Mouse (Mus musculus) heart, adult 2 months (tissue): ENCODE results near the gene BC005537. TPM values are rescaled to one million over a fixed set of nuclear protein-coding genes. Genes with fewer than 3 reads are reported as not detected.
"Not testable (repeated sequence)": the region's sequence is repeated elsewhere in the genome, so short reads cannot be mapped to it uniquely, and the experiment has no call there.

Experiments used
- DNase-seq, 2 experiments: peaks; one replicate each; pipeline ENCODE4 v3.0.0; 2021
- H3K27ac ChIP-seq: fragments of 200-600 bp; 2 replicates; pipeline ENCODE4 v1.8.1; 2022
- H3K27me3 ChIP-seq: fragments of 200-500 bp; 2 replicates; pipeline ENCODE4 v1.6.1; 2012; ENCODE audit warnings: mild to moderate bottlenecking, low read length, inconsistent platforms, mixed read lengths; ENCODE audit not compliant: control insufficient read depth, insufficient read depth
- H3K36me3 ChIP-seq: fragments of 200-500 bp; 2 replicates; pipeline ENCODE4 v1.6.1; 2012; ENCODE audit warnings: low read length, inconsistent platforms; ENCODE audit not compliant: control insufficient read depth, insufficient read depth
- H3K4me1 ChIP-seq: fragments of 200-500 bp; 2 replicates; pipeline ENCODE4 v1.6.1; 2011; ENCODE audit warnings: low read length; ENCODE audit not compliant: control insufficient read depth, insufficient read depth
- H3K4me3 ChIP-seq: fragments of 200-600 bp; 2 replicates; pipeline ENCODE4 v1.8.1; 2022
- H3K79me2 ChIP-seq: fragments of 200-500 bp; replicated peaks from 2 replicates; pipeline ENCODE4 v1.6.1; 2012; ENCODE audit warnings: mild to moderate bottlenecking, inconsistent platforms, low read length, moderate library complexity, mixed read lengths; ENCODE audit not compliant: control insufficient read depth, insufficient read depth
- H3K9ac ChIP-seq: fragments of 200-500 bp; 2 replicates; pipeline ENCODE4 v1.6.1; 2012; ENCODE audit warnings: low read depth, mild to moderate bottlenecking, control low read depth, inconsistent platforms, low read length, mixed read lengths
- CTCF ChIP-seq: fragments of 200-600 bp; IDR thresholded peaks from 2 replicates; pipeline ENCODE4 v1.8.1; 2022; ENCODE audit warnings: antibody characterized with exemption, mild to moderate bottlenecking, moderate library complexity
- EP300 ChIP-seq: fragments of 200-500 bp; IDR thresholded peaks from 2 replicates; pipeline ENCODE4 v1.6.1; 2011; ENCODE audit warnings: low read depth, low read length, control low read depth; ENCODE audit not compliant: insufficient read depth
- POLR2A ChIP-seq: fragments of 200-500 bp; IDR thresholded peaks from 2 replicates; pipeline ENCODE4 v1.6.1; 2011; ENCODE audit warnings: mild to moderate bottlenecking, low read depth, low read length, control low read depth; ENCODE audit not compliant: insufficient read depth
- WGBS: fragments of 180-500 bp; shearing (Covaris S2); methylation state at CpG from one replicate; pipeline ENCODE4 v1.1.7; 2018; 5-methylcytosine and 5-hydroxymethylcytosine counted together
- intact Hi-C: fragments of 180-260 bp; cut with DNase I; formaldehyde crosslinking; loops from one replicate; pipeline ENCODE4 v1.15.1; 2025
- polyA plus RNA-seq: library from polyadenylated mRNA; depleted of rRNA; stranded (reverse); fragments of >200 nt; gene quantifications from 2 replicates; pipeline ENCODE4 v1.2.3, GENCODE M21; 2012
- total RNA-seq, 2 experiments: library from RNA; stranded (reverse); gene quantifications; 2 replicates each; pipeline ENCODE4 v1.2.3; 2021

BC005537 gene
- total and polyA plus RNA-seq, 3 experiments, result 30.7 to 126 (median 111) TPM

DNA sequence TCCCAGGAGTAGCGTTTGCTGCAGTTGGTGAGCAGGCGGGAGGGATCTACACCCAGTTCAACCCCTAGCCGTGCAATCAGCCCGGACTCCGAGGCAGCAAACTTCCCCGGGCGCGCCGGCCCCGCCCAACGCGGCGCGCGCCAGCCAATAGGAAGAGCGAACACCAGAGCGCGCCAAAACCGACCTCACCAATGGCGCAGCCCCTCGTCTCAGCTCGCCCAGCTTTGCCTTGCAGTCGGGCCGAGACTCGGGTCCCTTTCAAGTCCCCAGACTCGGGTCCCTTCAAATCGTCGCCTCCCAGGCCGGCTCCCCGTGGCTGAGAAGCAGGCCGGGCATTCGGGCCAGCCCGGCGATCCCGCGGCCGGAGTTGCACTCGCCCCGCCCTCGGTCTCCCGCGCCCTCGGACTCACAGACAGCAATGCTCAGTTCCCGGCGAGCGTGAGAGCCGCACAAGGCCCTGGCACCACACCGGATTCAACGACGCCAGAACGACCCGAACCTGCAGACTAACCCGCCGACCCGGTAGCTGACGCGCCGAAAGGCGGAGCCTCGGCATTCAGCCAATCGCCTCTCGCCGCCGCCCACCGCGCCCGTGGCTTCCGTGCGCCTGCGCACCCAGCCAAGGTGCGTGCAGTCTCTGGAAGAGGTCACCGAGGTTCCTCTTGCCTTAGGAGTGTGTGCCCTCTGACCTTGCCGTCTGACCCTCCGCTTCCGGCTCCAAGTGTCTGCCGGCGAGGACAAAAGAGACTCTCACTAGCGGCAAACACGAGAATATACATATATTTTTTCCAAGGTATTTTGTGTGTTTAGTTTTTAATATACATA, 39.8 kb upstream of the BC005537 start, which contains the start of gene Gmnn:
Gmnn (minus strand) TSS at position 521 of the 825 bp plus-strand sequence.
- WGBS, result under 1% methylated on average over 79 of the region's 79 CpGs
- intact Hi-C loops, result loop anchor here (1.0 to 2.0 kb wide), 2 partner anchors 39 to 69 kb away; partner anchors contain the start of genes Acot13 and Tdp2

DNA sequence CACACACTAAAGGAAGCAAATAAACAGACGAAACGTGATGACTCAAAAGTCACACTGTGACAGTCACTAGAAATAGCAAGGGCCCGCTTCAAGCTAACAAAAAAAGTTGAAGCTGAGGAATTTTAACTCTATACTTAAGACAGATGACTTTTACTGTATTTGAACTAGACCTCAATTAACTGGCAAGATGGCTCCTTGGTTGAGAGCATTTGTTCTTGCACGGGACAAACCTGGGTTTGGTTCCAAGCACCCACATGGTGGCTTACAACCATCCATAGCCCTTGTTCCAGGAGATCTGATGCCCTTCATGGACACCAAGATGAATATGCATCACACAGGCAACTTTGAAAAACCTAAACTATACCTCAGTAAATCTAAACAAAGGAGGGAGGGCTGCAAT, 39.2 kb upstream of the BC005537 start:
- TF ChIP-seq CTCF (no peak), POLR2A (no peak), EP300 (no peak)
- intact Hi-C loops, result no loop called here

More for the DNA sequence above, 39.8 kb upstream of the BC005537 start, which contains the start of gene Gmnn:
- no peaks in the 10 kb centered on the region for H3K36me3 ChIP-seq
- peak; percentile 92 to 93 for DNase-seq
- H3K27me3 ChIP-seq, result no peaks in the 10 kb centered on the region
- H3K4me3 ChIP-seq, result peak within 1 kb of the TSS; percentile 95
- no peaks in the 10 kb centered on the region for H3K79me2 ChIP-seq
- peaks cover 1% of the 10 kb centered on the region; the same call in 1 of the 2 replicates for H3K4me1 ChIP-seq
- TF ChIP-seq EP300 (no peak), POLR2A (peak; percentile 85)
- peak within 1 kb of the TSS; percentile 75 for H3K27ac ChIP-seq
- H3K9ac ChIP-seq, result peak within 1 kb of the TSS; percentile 70

DNA sequence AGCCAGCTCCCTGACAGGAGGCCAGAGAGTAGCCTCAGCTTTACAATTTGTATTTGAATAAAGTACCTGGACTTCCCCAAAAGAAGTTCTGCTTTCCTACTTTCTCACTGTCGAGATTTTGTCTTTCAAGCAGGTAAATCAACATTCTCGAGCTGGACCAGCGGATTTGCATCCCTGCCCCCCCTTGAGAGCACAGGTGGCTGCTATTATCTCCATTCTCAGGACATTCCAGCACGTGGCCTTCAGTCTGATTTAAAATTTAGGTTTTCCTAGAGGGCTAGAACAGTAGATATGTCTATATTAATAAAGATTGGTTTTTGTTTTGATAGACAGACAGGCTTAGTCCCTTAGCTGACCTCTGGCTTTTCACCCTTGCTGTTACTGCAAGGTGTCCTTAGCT, 33.6 kb upstream of the BC005537 start:
- H3K9ac ChIP-seq, DNase-seq, intact Hi-C loops, H3K79me2 ChIP-seq, H3K4me3 ChIP-seq, H3K27ac ChIP-seq, H3K27me3 ChIP-seq, H3K36me3 ChIP-seq, H3K4me1 ChIP-seq: not testable (repeated sequence)
- WGBS, result 70% methylated on average over 4 of the region's 4 CpGs

More for the DNA sequence above, 39.2 kb upstream of the BC005537 start:
- WGBS, result 20% methylated on average over 4 of the region's 4 CpGs
- no peaks in the 10 kb centered on the region for H3K36me3 ChIP-seq
- no peaks in the 10 kb centered on the region for H3K27me3 ChIP-seq
- peak overlapping the region; percentile 95 for H3K4me3 ChIP-seq
- no peaks in the 10 kb centered on the region for H3K79me2 ChIP-seq
- H3K27ac ChIP-seq, result peak overlapping the region; percentile 75
- peaks cover 1% of the 10 kb centered on the region; the same call in 1 of the 2 replicates for H3K4me1 ChIP-seq
- DNase-seq, result no peak
- H3K9ac ChIP-seq, result peak overlapping the region; percentile 55; the same call in 1 of the 2 replicates

DNA sequence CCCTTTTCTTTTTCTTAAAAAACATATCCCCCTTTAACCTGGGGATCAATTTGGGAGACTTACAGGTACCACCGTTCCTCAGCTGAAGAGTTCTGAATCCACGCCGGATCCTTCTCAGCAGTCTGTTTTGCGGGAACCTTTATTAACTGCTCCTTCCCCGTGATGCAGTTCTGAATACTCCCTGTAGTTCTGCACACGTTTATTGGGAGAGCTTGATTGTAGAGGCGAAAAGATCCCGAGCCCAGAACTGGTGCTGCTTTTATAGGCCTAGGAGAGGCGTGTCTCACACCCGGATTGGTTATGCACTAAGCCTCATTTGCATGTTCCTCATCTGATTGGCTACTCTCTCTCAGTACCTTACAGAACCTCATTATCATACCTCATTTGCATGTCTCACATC, 30.0 kb upstream of the BC005537 start:
- intact Hi-C loops, DNase-seq: not testable (repeated sequence)
- WGBS, result 94% methylated on average over 10 of the region's 10 CpGs

DNA sequence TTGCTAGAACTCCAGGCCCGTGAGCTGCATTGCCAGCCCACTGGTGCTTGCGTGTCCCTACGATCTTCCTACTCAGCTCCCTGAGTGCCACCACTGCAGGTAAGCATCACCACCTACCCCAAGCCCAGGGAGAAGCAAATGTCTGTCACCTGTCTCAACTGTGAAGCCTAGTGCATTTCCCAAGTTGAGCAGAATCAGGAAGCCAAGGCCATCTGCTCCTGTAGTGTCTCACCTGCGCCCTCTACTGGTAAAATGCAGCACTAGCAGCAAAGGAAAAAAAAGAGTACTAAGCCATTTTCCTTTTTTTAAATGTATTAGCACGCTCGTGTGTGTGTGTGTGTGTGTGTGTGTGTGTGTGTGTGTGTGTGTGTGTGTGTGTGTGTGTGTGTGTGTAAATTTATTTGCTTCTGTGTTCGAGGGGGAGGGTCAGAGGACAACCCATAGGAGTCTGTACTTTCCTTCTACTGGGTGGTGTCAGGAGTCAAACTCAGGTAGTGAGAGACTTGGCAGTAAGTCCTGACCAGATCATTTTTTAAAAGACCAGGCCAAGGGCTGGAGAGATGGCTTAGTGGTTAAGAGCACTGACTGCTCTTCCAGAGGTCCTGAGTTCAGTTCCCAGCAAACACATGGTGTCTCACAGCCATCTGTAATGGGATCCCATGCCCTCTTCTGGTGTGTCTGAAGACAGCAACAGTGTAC, 25.2 kb upstream of the BC005537 start:
- Histone ChIP-seq H3K27me3 (no peaks in the 10 kb centered on the region), H3K9ac (no peak overlapping the region), H3K27ac (no peak overlapping the region), H3K79me2 (no peaks in the 10 kb centered on the region), H3K4me3 (no peak overlapping the region), H3K36me3 (no peaks in the 10 kb centered on the region), H3K4me1 (no peaks in the 10 kb centered on the region)
- intact Hi-C loops, result loop anchor here (5.0 kb wide), 1 partner anchor 294 kb away; no protein-coding TSS in a partner anchor
- TF ChIP-seq EP300 (0 out of 2 replicates have a peak, but pooled peaks have one; percentile 30), CTCF (peak; percentile 78), POLR2A (no peak)
- DNase-seq, result peak in 1 of 2 experiments; percentile 33
- 45% methylated on average over 7 of the region's 7 CpGs for WGBS

More for the DNA sequence above, 30.0 kb upstream of the BC005537 start:
- H3K27me3 ChIP-seq, H3K4me1 ChIP-seq, H3K27ac ChIP-seq, H3K79me2 ChIP-seq, H3K9ac ChIP-seq, H3K36me3 ChIP-seq, H3K4me3 ChIP-seq: not testable (repeated sequence)

DNA sequence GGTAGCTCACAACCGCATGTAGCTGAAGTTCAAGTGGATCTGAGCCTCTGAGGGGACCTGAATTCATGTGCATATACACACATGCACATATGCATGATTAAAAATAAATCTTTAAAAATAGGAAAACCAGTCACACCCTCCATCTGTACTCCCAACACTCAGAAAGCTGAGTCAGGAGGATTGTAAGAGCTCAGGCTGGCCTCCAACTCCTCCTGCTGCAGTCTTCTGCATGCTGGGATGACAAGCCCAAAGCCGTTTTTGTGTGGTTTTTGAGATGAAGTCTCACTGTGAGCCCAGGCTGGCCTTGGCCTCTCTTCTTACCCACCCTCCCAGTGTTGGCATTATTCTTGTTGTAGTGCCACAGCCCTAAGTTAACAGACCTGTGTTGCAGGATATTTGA, 23.4 kb upstream of the BC005537 start:
- Histone ChIP-seq H3K27ac (no peak overlapping the region), H3K4me3 (no peak overlapping the region), H3K79me2 (no peaks in the 10 kb centered on the region), H3K4me1 (no peaks in the 10 kb centered on the region), H3K9ac (no peak overlapping the region), H3K36me3 (no peaks in the 10 kb centered on the region), H3K27me3 (no peaks in the 10 kb centered on the region)
- intact Hi-C loops, result loop anchor here (5.0 kb wide), 1 partner anchor 296 kb away; no protein-coding TSS in a partner anchor
- DNase-seq, result no peak
- WGBS, result 71% methylated on average over 2 of the region's 2 CpGs
- TF ChIP-seq POLR2A, result no peak
- no peak for TF ChIP-seq CTCF
- no peak for TF ChIP-seq EP300
